Mouse (Mus musculus): Measurements from ENCODE around the gene Znfx1. TPM values are rescaled to one million over a fixed set of nuclear protein-coding genes. Genes with fewer than 3 reads are reported as not detected.
A peak's percentile ranks its signal among the peaks of the same experiment; 100 is the strongest.

Gene Znfx1
- total and polyA plus RNA-seq, 2 experiments from 2014 or later, result 4.4 to 25.4 TPM

DNA sequence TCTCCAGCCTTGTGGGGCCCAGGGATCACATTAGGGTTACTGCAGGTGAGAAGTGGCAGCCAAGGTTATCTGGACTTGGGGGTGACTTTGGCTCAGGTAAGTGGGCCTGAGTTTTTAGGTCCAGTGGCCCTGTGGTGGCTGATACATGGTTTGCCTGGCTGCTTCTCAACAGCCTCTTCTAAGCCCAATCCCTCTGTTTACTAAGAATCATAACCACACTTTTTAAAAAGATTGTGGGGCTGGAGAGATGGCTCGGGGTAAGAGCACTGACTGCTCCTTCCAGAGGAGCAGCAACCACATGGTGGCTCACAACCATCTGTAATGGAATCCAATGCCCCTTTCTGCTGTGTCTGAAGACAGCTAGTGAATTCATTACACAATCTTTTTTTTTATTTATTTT is 3.2 kb upstream of the Znfx1 start:
- H3K4me2 ChIP-seq (ENCODE audit: low read depth), result no peak overlapping the region
- H3K9me3 ChIP-seq (ENCODE audit: low read length), result no peaks in the 10 kb centered on the region
- WGBS, result 46% methylated on average over 1 of the region's 1 CpGs
- H3K36me3 ChIP-seq (ENCODE audit: insufficient read depth), result peaks cover 10% of the 10 kb centered on the region
- no peak overlapping the region for H3K27ac ChIP-seq (ENCODE audit: low read depth, low read length)
- no peak overlapping the region for H3K9ac ChIP-seq
- DNase-seq (no peak), ATAC-seq (no peak)
- H3K4me1 ChIP-seq (ENCODE audit: insufficient read depth), result peaks cover 16% of the 10 kb centered on the region
- TF ChIP-seq CTCF (IDR thresholded peaks at IDR 0.05; ENCODE audit: low read depth), result no peak
- no peaks in the 10 kb centered on the region for H3K27me3 ChIP-seq (ENCODE audit: insufficient read depth, low read length)
- no peak overlapping the region for H3K4me3 ChIP-seq (ENCODE audit: low read depth, low read length)

GRCm38 (mm10) chr2:167064601-167065295 is 1.9 kb upstream of the Znfx1 start:
- peak overlapping the region; percentile 40 for H3K9ac ChIP-seq
- H3K4me2 ChIP-seq (ENCODE audit: low read depth), result peak overlapping the region; percentile 61
- no peak overlapping the region; the same call in 1 of the 2 replicates for H3K27ac ChIP-seq (ENCODE audit: low read depth, low read length)
- peaks cover 16% of the 10 kb centered on the region for H3K4me1 ChIP-seq (ENCODE audit: insufficient read depth)
- 18% methylated on average over 9 of the region's 9 CpGs for WGBS
- no peak for TF ChIP-seq CTCF (IDR thresholded peaks at IDR 0.05; ENCODE audit: low read depth)
- no peaks in the 10 kb centered on the region for H3K27me3 ChIP-seq (ENCODE audit: insufficient read depth, low read length)
- peaks cover 11% of the 10 kb centered on the region for H3K36me3 ChIP-seq (ENCODE audit: insufficient read depth)
- DNase-seq (no peak), ATAC-seq (no peak)
- H3K4me3 ChIP-seq (ENCODE audit: low read depth, low read length), result peak overlapping the region; percentile 71
- no peaks in the 10 kb centered on the region for H3K9me3 ChIP-seq (ENCODE audit: low read length)

DNA sequence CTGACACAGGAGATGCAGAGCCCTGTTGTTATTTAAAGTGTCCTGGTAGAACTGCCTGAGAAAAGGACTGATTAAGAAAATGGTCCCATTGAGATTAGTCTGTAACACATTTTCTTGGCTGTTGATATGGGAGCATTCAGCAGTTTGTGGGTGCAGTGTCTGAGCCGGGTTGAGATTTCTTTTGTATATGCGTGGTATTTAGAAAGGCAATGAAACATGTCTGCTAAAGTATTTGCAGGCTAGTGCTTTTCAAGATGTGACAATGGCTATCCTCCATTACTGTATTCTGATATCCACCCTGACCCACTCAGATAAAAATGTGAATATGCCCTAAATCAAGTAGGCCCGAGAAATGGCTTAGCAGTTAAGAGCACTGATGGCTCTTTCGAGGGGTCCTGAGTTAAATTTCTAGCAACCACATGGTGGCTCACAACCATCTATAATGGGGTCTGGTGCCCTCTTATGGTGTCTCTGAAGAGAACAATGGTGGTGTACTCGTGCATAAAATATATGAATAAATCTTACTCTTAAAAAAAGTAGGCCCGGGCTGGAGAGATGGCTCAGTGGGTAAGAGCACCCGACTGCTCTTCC is 1.2 kb upstream of the Znfx1 start:
- Histone ChIP-seq H3K4me2 (ENCODE audit: low read depth) (peak overlapping the region; percentile 61), H3K36me3 (ENCODE audit: insufficient read depth) (peaks cover 16% of the 10 kb centered on the region), H3K4me1 (ENCODE audit: insufficient read depth) (peaks cover 16% of the 10 kb centered on the region), H3K27me3 (ENCODE audit: insufficient read depth, low read length) (no peaks in the 10 kb centered on the region), H3K9me3 (ENCODE audit: low read length) (no peaks in the 10 kb centered on the region), H3K4me3 (ENCODE audit: low read depth, low read length) (peak overlapping the region; percentile 71), H3K9ac (peak overlapping the region; percentile 80), H3K27ac (ENCODE audit: low read depth, low read length) (peak overlapping the region; percentile 87; the same call in 1 of the 2 replicates)
- under 1% methylated on average over 7 of the region's 7 CpGs for WGBS
- TF ChIP-seq CTCF (IDR thresholded peaks at IDR 0.05; ENCODE audit: low read depth), result peak; percentile 59
- ATAC-seq, result peak; percentile 18; the same call in 1 of the 2 replicates
- DNase-seq, result peak; percentile 76

GRCm38 (mm10) chr2:167062497-167062911 is 311 bp downstream of the Znfx1 start:
- 2% methylated on average over 44 of the region's 60 CpGs for WGBS
- ATAC-seq, result peak; percentile 86

GRCm38 (mm10) chr2:167061381-167062034 is 1.3 kb downstream of the Znfx1 start:
- WGBS, result 24% methylated on average over 11 of the region's 11 CpGs
- DNase-seq (no peak), ATAC-seq (no peak)
- Histone ChIP-seq H3K9me3 (ENCODE audit: low read length) (no peaks in the 10 kb centered on the region), H3K4me2 (ENCODE audit: low read depth) (peak overlapping the region; percentile 61), H3K4me3 (ENCODE audit: low read depth, low read length) (peak overlapping the region; percentile 71), H3K4me1 (ENCODE audit: insufficient read depth) (peaks cover 16% of the 10 kb centered on the region), H3K27ac (ENCODE audit: low read depth, low read length) (0 out of 2 replicates have a peak overlapping the region, but pooled peaks have one; percentile 4), H3K36me3 (ENCODE audit: insufficient read depth) (peaks cover 30% of the 10 kb centered on the region), H3K9ac (peak overlapping the region; percentile 80), H3K27me3 (ENCODE audit: insufficient read depth, low read length) (no peaks in the 10 kb centered on the region)
- TF ChIP-seq CTCF (IDR thresholded peaks at IDR 0.05; ENCODE audit: low read depth), result no peak

More at GRCm38 (mm10) chr2:167062497-167062911, 311 bp downstream of the Znfx1 start:
- Histone ChIP-seq H3K4me1 (ENCODE audit: insufficient read depth) (peaks cover 16% of the 10 kb centered on the region), H3K4me3 (ENCODE audit: low read depth, low read length) (peak overlapping the region; percentile 71), H3K9me3 (ENCODE audit: low read length) (no peaks in the 10 kb centered on the region), H3K9ac (peak overlapping the region; percentile 80), H3K27ac (ENCODE audit: low read depth, low read length) (peak overlapping the region; percentile 87), H3K27me3 (ENCODE audit: insufficient read depth, low read length) (no peaks in the 10 kb centered on the region), H3K36me3 (ENCODE audit: insufficient read depth) (peaks cover 20% of the 10 kb centered on the region), H3K4me2 (ENCODE audit: low read depth) (peak overlapping the region; percentile 61)
- peak; percentile 80 for DNase-seq
- TF ChIP-seq CTCF (IDR thresholded peaks at IDR 0.05; ENCODE audit: low read depth), result no peak

GRCm38 (mm10) chr2:167060761-167061160 is 2.1 kb downstream of the Znfx1 start:
- no peak overlapping the region for H3K27ac ChIP-seq (ENCODE audit: low read depth, low read length)
- no peak for TF ChIP-seq CTCF (IDR thresholded peaks at IDR 0.05; ENCODE audit: low read depth)
- no peaks in the 10 kb centered on the region for H3K9me3 ChIP-seq (ENCODE audit: low read length)
- no peak overlapping the region for H3K4me3 ChIP-seq (ENCODE audit: low read depth, low read length)
- no peak for DNase-seq
- no peak for ATAC-seq
- 0 out of 2 replicates have a peak overlapping the region, but pooled peaks have one; percentile 6 for H3K9ac ChIP-seq
- H3K4me1 ChIP-seq (ENCODE audit: insufficient read depth), result peaks cover 16% of the 10 kb centered on the region
- no peaks in the 10 kb centered on the region for H3K27me3 ChIP-seq (ENCODE audit: insufficient read depth, low read length)
- peaks cover 33% of the 10 kb centered on the region for H3K36me3 ChIP-seq (ENCODE audit: insufficient read depth)
- H3K4me2 ChIP-seq (ENCODE audit: low read depth), result no peak overlapping the region

Measured in forebrain, postnatal 0 days (tissue).